Mouse (Mus musculus) ES-E14 (cell line): ENCODE data around the gene Usf2. TPM values are rescaled to one million over a fixed set of nuclear protein-coding genes. Genes with fewer than 3 reads are reported as not detected.

Source experiments
- DNase-seq: peaks from one replicate; pipeline ENCODE4 v3.0.0-alpha.2; 2013; ENCODE audit warnings: low read depth, low spot score
- H3K27ac ChIP-seq: 2 replicates; pipeline ENCODE4 v1.5.1; 2012; ENCODE audit warnings: low read depth, mild to moderate bottlenecking, low read length, moderate library complexity, mixed read lengths; ENCODE audit not compliant: poor library complexity, insufficient read depth, severe bottlenecking
- H3K36me3 ChIP-seq: 2 replicates; pipeline ENCODE4 v1.6.1; 2012; ENCODE audit warnings: mild to moderate bottlenecking, low read length, moderate library complexity, mixed read lengths; ENCODE audit not compliant: control insufficient read depth, poor library complexity, insufficient read depth, severe bottlenecking
- H3K4me1 ChIP-seq, 2 experiments: fragments of 150-350 bp in 1 of 2; sonication (generic) in 1 of 2; 2 replicates each; pipeline ENCODE4 v1.6.1; 2012; ENCODE audit warnings: low read length in 2 of 2, mild to moderate bottlenecking in 1 of 2, mixed read lengths in 1 of 2; ENCODE audit not compliant: control insufficient read depth in 2 of 2, insufficient read depth in 2 of 2, poor library complexity in 1 of 2
- H3K4me3 ChIP-seq, 2 experiments: fragments of 150-350 bp in 1 of 2; sonication (generic) in 1 of 2; 2 replicates each; pipeline ENCODE4 v1.5.1; 2012; ENCODE audit warnings: low read length in 2 of 2, low read depth in 1 of 2, mild to moderate bottlenecking in 1 of 2, mixed read lengths in 1 of 2; ENCODE audit not compliant: insufficient read depth in 1 of 2, poor library complexity in 1 of 2, severe bottlenecking in 1 of 2
- H3K9ac ChIP-seq: 2 replicates; pipeline ENCODE4 v1.6.1; 2012; ENCODE audit warnings: low read depth, mild to moderate bottlenecking, low read length, mixed read lengths; ENCODE audit not compliant: poor library complexity, insufficient read depth, severe bottlenecking
- H3K9me3 ChIP-seq: fragments of 150-350 bp; sonication (generic); 2 replicates; pipeline ENCODE4 v1.6.1; 2012; ENCODE audit warnings: low read depth, mild to moderate bottlenecking, low read length; ENCODE audit not compliant: control insufficient read depth, insufficient read depth
- CHD2 ChIP-seq: IDR thresholded peaks from 2 replicates; pipeline ENCODE4 v1.6.1; 2014; ENCODE audit warnings: mild to moderate bottlenecking, low read depth, low read length, inconsistent platforms
- HCFC1 ChIP-seq: IDR thresholded peaks from 2 replicates; pipeline ENCODE4 v1.6.1; 2012; ENCODE audit warnings: low read length, inconsistent platforms, borderline replicate concordance; ENCODE audit not compliant: insufficient read depth
- MAFK ChIP-seq: IDR thresholded peaks from 2 replicates; pipeline ENCODE4 v1.6.1; 2014; ENCODE audit warnings: mild to moderate bottlenecking, low read depth, low read length, inconsistent platforms; ENCODE audit not compliant: insufficient read depth
- ZC3H11A ChIP-seq: IDR thresholded peaks from 2 replicates; pipeline ENCODE4 v1.6.1; 2012; ENCODE audit warnings: low read depth, mild to moderate bottlenecking, inconsistent platforms, low read length, borderline replicate concordance
- ZNF384 ChIP-seq: IDR thresholded peaks from 2 replicates; pipeline ENCODE4 v1.6.1; 2012; ENCODE audit warnings: low read depth, low read length, inconsistent platforms
- in situ Hi-C, 2 experiments: fragments of 600-800 bp; cut with MboI; formaldehyde crosslinking; loops; one replicate each; pipeline ENCODE4 v1.15.1; 2025; ENCODE audit warnings: low sequenced_read_pairs in 2 of 2, inconsistent platforms in 1 of 2; ENCODE audit not compliant: unreplicated experiment in 2 of 2
- total RNA-seq: library from RNA; depleted of rRNA; stranded (reverse); fragments of 300-350 nt; gene quantifications from 2 replicates; pipeline ENCODE4 v1.2.3, GENCODE M21; 2012

Usf2 gene
- total RNA-seq, 1 experiment = 32.1 TPM

DNA sequence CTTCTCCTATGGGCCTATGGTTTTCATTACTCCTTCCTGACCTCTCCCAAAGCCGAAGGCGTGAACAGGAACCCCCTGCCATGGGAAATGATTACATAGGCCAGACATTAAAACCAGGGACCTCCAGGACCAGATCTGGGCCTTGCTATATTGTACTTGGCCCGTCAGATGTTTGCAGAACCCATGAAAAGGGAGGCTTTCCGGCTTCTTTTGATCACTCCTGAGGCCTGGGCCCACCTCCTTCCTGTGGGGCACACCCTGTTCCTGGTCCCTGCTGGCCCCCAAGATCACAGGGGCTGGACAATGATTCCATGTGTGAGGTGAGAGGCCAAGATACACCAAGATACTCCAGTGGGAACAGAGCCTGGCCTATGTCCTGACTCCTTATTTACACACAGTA, 12.6 kb upstream of the Usf2 start:
- Histone ChIP-seq H3K4me1 (peaks cover 0 to 8% of the 10 kb centered on the region in 2 experiments; a peak in 1 of 4 replicates), H3K4me3 (no peak overlapping the region), H3K9ac (no peak overlapping the region), H3K9me3 (no peaks in the 10 kb centered on the region), H3K36me3 (peaks cover 27% of the 10 kb centered on the region; the same call in 1 of the 2 replicates), H3K27ac (no peak overlapping the region)
- in situ Hi-C loops = no loop called here
- TF ChIP-seq ZNF384 (no peak), CHD2 (no peak), MAFK (no peak)
- DNase-seq = no peak

DNA sequence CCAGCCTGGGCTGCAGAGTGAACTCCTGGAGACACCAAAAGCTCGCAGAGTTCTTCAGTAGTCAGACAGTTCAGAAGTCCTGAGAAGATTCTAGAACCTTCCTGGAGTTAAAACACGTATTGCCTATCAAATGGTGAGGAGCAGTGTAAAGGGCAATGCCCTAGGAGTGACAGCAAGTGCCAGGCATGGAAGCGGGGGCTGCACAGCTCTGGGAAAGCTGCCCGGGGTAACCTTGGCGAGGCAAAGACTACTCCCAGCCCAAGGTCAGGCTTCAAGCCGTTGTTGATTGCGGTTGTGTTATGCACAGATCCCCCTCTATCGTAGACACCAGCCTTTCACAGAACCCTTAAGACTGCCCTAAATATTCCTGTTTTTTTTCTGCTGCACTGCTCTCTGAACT, 12.0 kb upstream of the Usf2 start:
- Histone ChIP-seq H3K9me3 (no peaks in the 10 kb centered on the region), H3K4me1 (peaks cover 0 to 8% of the 10 kb centered on the region in 2 experiments; a peak in 1 of 4 replicates), H3K27ac (no peak overlapping the region), H3K9ac (no peak overlapping the region), H3K4me3 (no peak overlapping the region), H3K36me3 (peaks cover 27% of the 10 kb centered on the region; the same call in 1 of the 2 replicates)
- no peak for DNase-seq
- in situ Hi-C loops = no loop called here
- TF ChIP-seq ZC3H11A (no peak), HCFC1 (no peak), CHD2 (no peak), ZNF384 (no peak), MAFK (no peak)

DNA sequence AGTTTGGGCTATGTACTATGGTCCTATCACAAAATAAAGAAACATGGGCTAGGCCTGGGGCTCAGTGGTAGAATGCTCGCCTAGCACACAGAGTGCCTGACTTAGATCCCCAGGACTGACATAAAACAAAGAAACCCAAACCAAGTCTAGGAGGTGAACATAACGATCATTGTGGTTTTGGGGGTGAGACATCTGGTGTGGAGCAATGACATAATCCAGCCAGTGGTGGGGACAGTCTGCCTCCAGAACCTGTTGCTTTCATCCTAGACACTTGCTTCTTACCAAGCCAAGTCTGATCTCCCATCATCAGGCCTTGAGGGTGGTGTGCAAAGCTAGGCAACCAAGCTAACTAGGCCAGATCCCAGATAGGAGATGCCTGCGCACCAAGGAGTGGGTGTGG, 10.1 kb upstream of the Usf2 start:
- no peak for DNase-seq
- Histone ChIP-seq H3K27ac (no peak overlapping the region), H3K9me3 (no peaks in the 10 kb centered on the region), H3K4me3 (no peak overlapping the region), H3K9ac (no peak overlapping the region), H3K4me1 (peaks cover 0 to 4% of the 10 kb centered on the region in 2 experiments; a peak in 1 of 4 replicates), H3K36me3 (peaks cover 28% of the 10 kb centered on the region; the same call in 1 of the 2 replicates)
- TF ChIP-seq HCFC1 (no peak), CHD2 (no peak), ZNF384 (no peak), ZC3H11A (no peak), MAFK (no peak)
- in situ Hi-C loops = no loop called here

DNA sequence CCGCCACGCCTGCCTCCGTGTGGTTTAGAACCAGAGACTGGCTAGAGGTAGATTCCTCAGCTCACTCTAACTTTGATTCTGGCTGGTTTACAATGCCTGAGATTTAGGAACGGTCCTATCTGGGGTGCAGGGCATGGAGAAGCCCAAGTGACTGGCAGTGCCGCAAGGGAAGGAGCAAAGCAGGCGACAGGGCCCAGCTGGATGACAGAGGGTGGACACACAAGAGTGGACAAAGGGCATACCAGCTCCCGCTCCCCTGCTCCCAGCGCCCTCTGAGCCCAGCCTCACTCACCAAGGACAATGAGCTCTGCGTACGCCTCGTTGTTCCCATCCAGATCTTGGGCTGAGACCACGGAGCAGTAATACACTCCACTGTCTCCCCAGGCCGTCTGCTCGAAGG, 9.1 kb upstream of the Usf2 start:
- no peak for DNase-seq
- TF ChIP-seq MAFK = no peak
- TF ChIP-seq CHD2 = no peak
- no peak for TF ChIP-seq HCFC1
- no peak for TF ChIP-seq ZC3H11A
- in situ Hi-C loops = no loop called here
- no peak overlapping the region for H3K9ac ChIP-seq
- peaks cover 28% of the 10 kb centered on the region; the same call in 1 of the 2 replicates for H3K36me3 ChIP-seq
- no peaks in the 10 kb centered on the region for H3K9me3 ChIP-seq
- no peak overlapping the region for H3K4me3 ChIP-seq
- H3K4me1 ChIP-seq = peaks cover 0 to 2% of the 10 kb centered on the region in 2 experiments; a peak in 1 of 4 replicates
- H3K27ac ChIP-seq = no peak overlapping the region

DNA sequence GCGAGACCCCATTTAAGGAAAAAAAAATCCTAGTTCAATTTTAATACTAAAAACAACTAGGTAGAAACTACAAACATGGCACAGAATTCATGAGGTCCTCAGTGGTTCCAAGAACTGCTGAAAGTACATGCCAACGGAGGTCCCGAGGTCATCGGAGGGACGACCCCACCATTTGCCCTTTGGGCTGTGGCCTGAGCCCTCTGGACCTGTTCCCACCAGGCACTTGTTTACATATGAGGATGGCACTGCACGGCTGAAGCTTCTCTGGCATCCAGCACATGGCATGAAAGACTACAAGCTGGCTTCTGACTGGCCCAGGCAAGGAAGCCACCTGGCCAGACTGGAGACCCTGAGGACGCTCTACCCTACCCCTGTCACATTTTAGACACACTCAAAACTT, 7.8 kb upstream of the Usf2 start:
- Histone ChIP-seq H3K9ac (no peak overlapping the region), H3K36me3 (peaks cover 30% of the 10 kb centered on the region), H3K9me3 (no peaks in the 10 kb centered on the region), H3K4me3 (no peak overlapping the region), H3K4me1 (peaks cover 0 to 5% of the 10 kb centered on the region in 2 experiments; a peak in 1 of 4 replicates), H3K27ac (no peak overlapping the region)
- TF ChIP-seq MAFK (no peak), HCFC1 (no peak), ZC3H11A (no peak), ZNF384 (no peak), CHD2 (no peak)
- DNase-seq = no peak
- in situ Hi-C loops = no loop called here
